Mouse (Mus musculus): Measurements from ENCODE around the gene Olfr2.
A peak's percentile ranks its signal among the peaks of the same experiment; 100 is the strongest.

- 0 out of 2 replicates have a peak, but pooled peaks have one; percentile 4 for TF ChIP-seq CTCF (conservative IDR thresholded peaks at IDR 0.05; ENCODE audit: insufficient read depth, insufficient read length, low read depth, low read length)
- no peak for TF ChIP-seq POLR2A (IDR thresholded peaks at IDR 0.05; ENCODE audit: low read depth, low read length)
These were observed 40.0 kb upstream of the Olfr2 start for GRCm38 (mm10) chr7:107045833-107046232.

Data from kidney, adult 2 months (tissue).